Mouse (Mus musculus): ENCODE data around the gene Snx9. TPM values are rescaled to one million over a fixed set of nuclear protein-coding genes. Genes with fewer than 3 reads are reported as not detected.
A peak's percentile ranks its signal among the peaks of the same experiment; 100 is the strongest.

Snx9 gene
- polyA plus RNA-seq, 1 experiment from 2014 or later, result 29.6 TPM

GRCm38 (mm10) chr17:5862869-5863268 lies 21.7 kb downstream of the Snx9 start:
- H3K9me3 ChIP-seq (replicated peaks), result no peaks in the 10 kb centered on the region
- H3K4me2 ChIP-seq, result no peak overlapping the region
- no peak overlapping the region for H3K4me3 ChIP-seq
- H3K9ac ChIP-seq, result no peak overlapping the region
- no peak for ATAC-seq (ENCODE audit: insufficient number of reproducible peaks, low FRiP score)
- H3K27me3 ChIP-seq (replicated peaks), result no peaks in the 10 kb centered on the region
- H3K27ac ChIP-seq (ENCODE audit: poor library complexity, severe bottlenecking), result no peak overlapping the region
- WGBS, result 58% methylated on average over 4 of the region's 4 CpGs
- no peaks in the 10 kb centered on the region for H3K36me3 ChIP-seq
- H3K4me1 ChIP-seq (replicated peaks), result peaks cover 10% of the 10 kb centered on the region; the same call in 1 of the 2 replicates

DNA sequence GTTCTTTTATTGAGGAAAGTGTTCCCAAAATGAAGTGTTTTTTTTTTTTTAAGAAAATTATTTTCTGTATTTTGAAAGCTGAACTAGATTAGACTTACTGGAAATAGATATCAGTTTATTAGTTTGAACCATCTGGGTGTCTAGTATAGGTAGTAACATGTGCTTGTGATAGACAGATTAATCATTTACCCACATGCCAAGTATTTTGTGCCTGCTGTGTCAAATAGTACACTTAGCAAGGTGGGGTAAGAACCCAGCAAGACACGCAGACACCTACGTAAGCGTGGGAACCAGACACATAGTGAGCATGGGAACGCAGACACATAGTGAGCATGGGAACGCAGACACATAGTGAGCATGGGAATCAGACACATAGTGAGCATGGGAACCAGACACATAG lies 22.6 kb downstream of the Snx9 start:
- WGBS, result 96% methylated on average over 5 of the region's 5 CpGs
- no peaks in the 10 kb centered on the region for H3K27me3 ChIP-seq (replicated peaks)
- no peak overlapping the region for H3K4me2 ChIP-seq
- no peaks in the 10 kb centered on the region for H3K36me3 ChIP-seq
- no peak overlapping the region for H3K4me3 ChIP-seq
- no peaks in the 10 kb centered on the region for H3K9me3 ChIP-seq (replicated peaks)
- H3K9ac ChIP-seq, result no peak overlapping the region
- no peak overlapping the region for H3K27ac ChIP-seq (ENCODE audit: poor library complexity, severe bottlenecking)
- ATAC-seq (ENCODE audit: insufficient number of reproducible peaks, low FRiP score), result no peak
- peaks cover 16% of the 10 kb centered on the region for H3K4me1 ChIP-seq (replicated peaks)

DNA sequence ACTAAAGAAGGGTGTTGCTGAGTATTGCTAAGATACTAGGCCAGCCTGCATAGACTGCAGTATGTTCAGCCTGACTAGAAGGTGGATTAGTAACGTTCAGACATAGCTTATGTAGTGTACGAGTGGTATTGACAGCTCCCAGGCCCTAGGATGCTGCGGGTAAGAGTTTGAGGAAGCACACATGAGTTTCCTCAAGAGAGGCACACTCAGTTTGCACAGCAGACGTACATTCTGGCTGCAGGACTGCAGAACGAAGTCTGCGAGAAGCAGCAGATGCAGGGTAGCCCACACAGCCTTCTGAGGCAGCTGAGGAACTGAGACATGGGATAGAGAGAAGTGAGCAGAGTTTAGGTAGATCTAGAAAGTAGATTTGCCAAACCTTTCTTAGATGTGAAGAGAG lies 26.3 kb downstream of the Snx9 start:
- no peaks in the 10 kb centered on the region for H3K9me3 ChIP-seq (replicated peaks)
- no peak for ATAC-seq (ENCODE audit: insufficient number of reproducible peaks, low FRiP score)
- no peaks in the 10 kb centered on the region for H3K36me3 ChIP-seq
- H3K27me3 ChIP-seq (replicated peaks), result no peaks in the 10 kb centered on the region
- peak overlapping the region; percentile 1; the same call in 1 of the 2 replicates for H3K9ac ChIP-seq
- no peak overlapping the region for H3K4me2 ChIP-seq
- H3K27ac ChIP-seq (ENCODE audit: poor library complexity, severe bottlenecking), result no peak overlapping the region
- H3K4me3 ChIP-seq, result no peak overlapping the region
- WGBS, result 74% methylated on average over 6 of the region's 6 CpGs
- peaks cover 34% of the 10 kb centered on the region for H3K4me1 ChIP-seq (replicated peaks)

DNA sequence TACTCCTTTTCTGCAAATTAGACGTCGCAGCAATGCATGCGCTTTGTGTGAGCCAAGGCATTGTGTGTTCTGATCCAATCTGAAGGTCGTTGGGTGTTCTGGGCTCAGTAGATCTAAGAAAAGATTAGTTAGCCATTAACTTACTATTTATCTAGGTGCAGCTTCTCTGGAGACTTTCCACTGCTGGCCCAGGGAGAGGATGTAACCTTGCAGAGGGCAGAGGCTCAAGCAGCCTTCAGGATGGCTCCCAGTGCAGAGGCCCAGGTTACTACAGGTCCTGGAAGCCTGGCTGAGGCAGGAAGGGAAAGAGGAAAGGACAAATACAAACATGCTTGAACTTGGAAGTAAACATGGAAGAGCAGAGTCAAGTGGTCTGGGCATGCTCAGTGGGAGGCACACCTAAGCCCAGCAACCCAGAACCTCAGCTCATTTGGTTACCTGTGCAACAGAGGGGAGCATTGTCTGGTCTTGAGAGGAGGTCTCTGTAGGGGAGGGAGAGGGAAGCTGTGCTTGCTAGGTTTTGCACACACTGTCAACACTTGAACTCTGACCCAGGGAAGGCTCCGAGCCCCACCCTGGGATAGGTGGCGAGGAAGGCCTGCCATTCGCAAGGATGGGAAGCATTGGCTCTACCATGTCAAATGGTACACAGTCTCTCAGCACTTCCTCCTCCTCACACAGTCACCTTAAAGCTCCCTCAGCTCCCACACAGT lies 27.3 kb downstream of the Snx9 start:
- H3K4me3 ChIP-seq, result no peak overlapping the region
- H3K27me3 ChIP-seq (replicated peaks), result no peaks in the 10 kb centered on the region
- ATAC-seq (ENCODE audit: insufficient number of reproducible peaks, low FRiP score), result no peak
- H3K4me1 ChIP-seq (replicated peaks), result peaks cover 36% of the 10 kb centered on the region
- H3K9ac ChIP-seq, result no peak overlapping the region
- WGBS, result 85% methylated on average over 7 of the region's 7 CpGs
- no peaks in the 10 kb centered on the region for H3K36me3 ChIP-seq
- no peaks in the 10 kb centered on the region for H3K9me3 ChIP-seq (replicated peaks)
- H3K27ac ChIP-seq (ENCODE audit: poor library complexity, severe bottlenecking), result no peak overlapping the region
- H3K4me2 ChIP-seq, result no peak overlapping the region

- peaks cover 38% of the 10 kb centered on the region for H3K4me1 ChIP-seq (replicated peaks)
- no peak for ATAC-seq (ENCODE audit: insufficient number of reproducible peaks, low FRiP score)
- WGBS, result 76% methylated on average over 3 of the region's 3 CpGs
These were observed 28.3 kb downstream of the Snx9 start for GRCm38 (mm10) chr17:5869461-5869860.

GRCm38 (mm10) chr17:5870002-5870401 lies 28.9 kb downstream of the Snx9 start:
- Histone ChIP-seq H3K27ac (ENCODE audit: poor library complexity, severe bottlenecking) (no peak overlapping the region), H3K4me2 (no peak overlapping the region), H3K4me1 (replicated peaks) (peaks cover 44% of the 10 kb centered on the region), H3K36me3 (no peaks in the 10 kb centered on the region), H3K9me3 (replicated peaks) (no peaks in the 10 kb centered on the region), H3K27me3 (replicated peaks) (no peaks in the 10 kb centered on the region), H3K9ac (no peak overlapping the region), H3K4me3 (no peak overlapping the region)
- ATAC-seq (ENCODE audit: insufficient number of reproducible peaks, low FRiP score), result no peak
- 70% methylated on average over 5 of the region's 5 CpGs for WGBS

More at GRCm38 (mm10) chr17:5869461-5869860, 28.3 kb downstream of the Snx9 start:
- H3K9ac ChIP-seq, result no peak overlapping the region
- H3K4me3 ChIP-seq, result no peak overlapping the region
- no peaks in the 10 kb centered on the region for H3K9me3 ChIP-seq (replicated peaks)
- no peaks in the 10 kb centered on the region for H3K27me3 ChIP-seq (replicated peaks)
- no peak overlapping the region for H3K27ac ChIP-seq (ENCODE audit: poor library complexity, severe bottlenecking)
- H3K36me3 ChIP-seq, result no peaks in the 10 kb centered on the region
- H3K4me2 ChIP-seq, result no peak overlapping the region

DNA sequence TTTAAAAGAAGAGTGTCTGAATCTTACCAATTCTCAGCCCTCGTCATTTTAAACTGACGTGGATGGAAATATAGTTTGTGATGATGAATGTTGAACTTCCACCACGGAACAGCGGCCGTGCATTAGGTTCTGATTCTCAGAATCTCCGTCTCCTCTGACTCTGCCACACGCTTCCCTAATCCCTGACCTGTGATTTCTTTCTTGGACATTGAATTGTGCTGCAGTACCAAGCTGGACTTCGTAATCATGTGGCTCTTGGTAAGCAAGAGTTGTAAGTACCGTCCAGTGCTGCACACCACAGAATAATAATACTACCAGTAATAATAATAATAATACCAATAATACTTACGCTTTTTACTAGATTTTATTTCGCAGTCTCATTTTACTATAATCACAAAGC lies 29.6 kb downstream of the Snx9 start:
- Histone ChIP-seq H3K4me1 (replicated peaks) (peaks cover 51% of the 10 kb centered on the region), H3K36me3 (no peaks in the 10 kb centered on the region), H3K4me3 (no peak overlapping the region), H3K9ac (no peak overlapping the region), H3K9me3 (replicated peaks) (no peaks in the 10 kb centered on the region), H3K27ac (ENCODE audit: poor library complexity, severe bottlenecking) (no peak overlapping the region), H3K27me3 (replicated peaks) (no peaks in the 10 kb centered on the region), H3K4me2 (no peak overlapping the region)
- 94% methylated on average over 11 of the region's 11 CpGs for WGBS
- ATAC-seq (ENCODE audit: insufficient number of reproducible peaks, low FRiP score), result no peak

DNA sequence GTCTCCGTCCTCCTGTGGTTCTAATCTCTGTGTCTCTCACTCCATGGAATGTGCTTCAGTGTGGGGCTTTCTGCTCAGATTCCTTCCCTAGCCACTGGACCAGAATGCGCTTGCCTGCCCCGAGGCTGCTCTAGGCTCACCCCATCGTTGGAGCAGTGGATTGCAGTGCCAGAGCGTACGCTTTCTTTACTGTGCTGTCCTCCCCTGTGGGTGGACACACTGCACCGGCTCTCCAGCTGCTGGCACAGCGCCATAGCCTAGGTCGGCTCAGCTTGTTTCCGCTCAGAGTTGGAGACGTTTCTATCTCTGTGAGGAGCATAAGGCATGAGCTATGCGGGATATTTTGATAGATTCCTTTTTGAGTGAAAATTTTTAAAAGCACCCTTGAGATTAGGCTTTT lies 31.4 kb downstream of the Snx9 start:
- H3K4me3 ChIP-seq, result 0 out of 2 replicates have a peak overlapping the region, but pooled peaks have one; percentile 11
- peak overlapping the region; percentile 44 for H3K4me2 ChIP-seq
- H3K27me3 ChIP-seq (replicated peaks), result no peaks in the 10 kb centered on the region
- peak; percentile 86 for ATAC-seq (ENCODE audit: insufficient number of reproducible peaks, low FRiP score)
- peak overlapping the region; percentile 29; the same call in 1 of the 2 replicates for H3K9ac ChIP-seq
- peak overlapping the region; percentile 68 for H3K27ac ChIP-seq (ENCODE audit: poor library complexity, severe bottlenecking)
- WGBS, result 22% methylated on average over 12 of the region's 12 CpGs
- no peaks in the 10 kb centered on the region for H3K9me3 ChIP-seq (replicated peaks)
- no peaks in the 10 kb centered on the region for H3K36me3 ChIP-seq
- H3K4me1 ChIP-seq (replicated peaks), result peaks cover 46% of the 10 kb centered on the region

GRCm38 (mm10) chr17:5874565-5874964 lies 33.4 kb downstream of the Snx9 start:
- Histone ChIP-seq H3K36me3 (no peaks in the 10 kb centered on the region), H3K4me2 (no peak overlapping the region), H3K4me3 (no peak overlapping the region), H3K9ac (no peak overlapping the region), H3K4me1 (replicated peaks) (peaks cover 36% of the 10 kb centered on the region), H3K27ac (ENCODE audit: poor library complexity, severe bottlenecking) (no peak overlapping the region), H3K27me3 (replicated peaks) (no peaks in the 10 kb centered on the region), H3K9me3 (replicated peaks) (no peaks in the 10 kb centered on the region)
- no peak for ATAC-seq (ENCODE audit: insufficient number of reproducible peaks, low FRiP score)
- WGBS, result 87% methylated on average over 1 of the region's 1 CpGs

GRCm38 (mm10) chr17:5877611-5878157 lies 36.6 kb downstream of the Snx9 start:
- no peaks in the 10 kb centered on the region for H3K36me3 ChIP-seq
- WGBS, result 69% methylated on average over 10 of the region's 10 CpGs
- no peak overlapping the region for H3K4me2 ChIP-seq
- H3K9me3 ChIP-seq (replicated peaks), result no peaks in the 10 kb centered on the region
- ATAC-seq (ENCODE audit: insufficient number of reproducible peaks, low FRiP score), result no peak
- no peaks in the 10 kb centered on the region for H3K27me3 ChIP-seq (replicated peaks)
- no peak overlapping the region for H3K4me3 ChIP-seq
- no peak overlapping the region for H3K27ac ChIP-seq (ENCODE audit: poor library complexity, severe bottlenecking)
- no peak overlapping the region for H3K9ac ChIP-seq
- peaks cover 20% of the 10 kb centered on the region for H3K4me1 ChIP-seq (replicated peaks)

DNA sequence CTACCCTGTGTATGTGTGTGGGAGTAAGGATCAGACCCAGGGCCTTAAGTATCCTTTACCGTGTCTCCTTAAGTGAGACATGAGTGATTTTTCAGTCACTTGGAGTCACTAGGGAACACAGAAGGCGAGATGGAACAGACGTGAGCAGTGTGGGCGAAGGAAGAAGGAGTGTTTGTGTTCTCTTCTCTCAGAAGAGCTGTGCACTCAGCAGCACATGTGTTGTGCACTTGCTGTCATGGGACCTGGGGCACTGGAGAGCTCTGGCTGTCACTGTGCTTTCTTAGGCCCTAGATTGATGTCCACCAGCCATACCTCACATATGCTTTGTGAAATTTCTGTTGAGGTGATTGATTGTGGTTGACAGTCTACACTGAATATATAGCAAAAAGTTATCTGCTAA lies 37.7 kb downstream of the Snx9 start:
- ATAC-seq (ENCODE audit: insufficient number of reproducible peaks, low FRiP score), result no peak
- Histone ChIP-seq H3K4me1 (replicated peaks) (peaks cover 18% of the 10 kb centered on the region), H3K27ac (ENCODE audit: poor library complexity, severe bottlenecking) (no peak overlapping the region), H3K4me3 (no peak overlapping the region), H3K9ac (no peak overlapping the region), H3K36me3 (no peaks in the 10 kb centered on the region), H3K4me2 (no peak overlapping the region), H3K9me3 (replicated peaks) (no peaks in the 10 kb centered on the region), H3K27me3 (replicated peaks) (no peaks in the 10 kb centered on the region)
- WGBS, result 74% methylated on average over 4 of the region's 4 CpGs
